Mouse (Mus musculus) kidney, postnatal 0 days (tissue): ENCODE data around the gene Vps53. TPM values are rescaled to one million over a fixed set of nuclear protein-coding genes. Genes with fewer than 3 reads are reported as not detected.

Experiments used
- ATAC-seq: fragments of 200-750 bp; cut with Nextera tagmentation; replicated peaks from 2 replicates; pipeline ENCODE4 v1.8.0; 2017; ENCODE audit warnings: low read depth, moderate number of reproducible peaks, moderate TSS enrichment, moderate library complexity; ENCODE audit not compliant: low FRiP score
- DNase-seq: peaks from one replicate; pipeline ENCODE4 v3.0.0-alpha.2; 2016; ENCODE audit warnings: low spot score
- H3K27ac ChIP-seq: fragments of 300-500 bp; sonication (generic); 2 replicates; pipeline ENCODE4 v1.5.1; 2014; ENCODE audit warnings: mild to moderate bottlenecking
- H3K27me3 ChIP-seq: fragments of 300-500 bp; sonication (generic); 2 replicates; pipeline ENCODE4 v1.6.1; 2014; ENCODE audit warnings: low read length, mixed read lengths; ENCODE audit not compliant: insufficient read depth
- H3K36me3 ChIP-seq: fragments of 300-500 bp; sonication (generic); 2 replicates; pipeline ENCODE4 v1.6.1; 2014; ENCODE audit warnings: low read length, mixed read lengths; ENCODE audit not compliant: insufficient read depth
- H3K4me1 ChIP-seq: fragments of 300-500 bp; sonication (generic); replicated peaks from 2 replicates; pipeline ENCODE4 v1.6.1; 2014; ENCODE audit warnings: antibody characterized with exemption, low read length, mixed read lengths; ENCODE audit not compliant: insufficient read depth
- H3K4me2 ChIP-seq: fragments of 300-500 bp; sonication (generic); 2 replicates; pipeline ENCODE4 v1.6.1; 2014; ENCODE audit warnings: mild to moderate bottlenecking, low read length, moderate library complexity, mixed read lengths
- H3K4me3 ChIP-seq: fragments of 300-500 bp; sonication (generic); replicated peaks from 2 replicates; pipeline ENCODE4 v1.5.1; 2014; ENCODE audit warnings: low read depth, low read length
- H3K9ac ChIP-seq: fragments of 300-500 bp; sonication (generic); 2 replicates; pipeline ENCODE4 v1.6.1; 2014; ENCODE audit warnings: low read depth, low read length
- H3K9me3 ChIP-seq: fragments of 300-500 bp; sonication (generic); replicated peaks from 2 replicates; pipeline ENCODE4 v1.6.1; 2016; ENCODE audit warnings: low read length, inconsistent platforms, mixed read lengths
- CTCF ChIP-seq: IDR thresholded peaks from 2 replicates; pipeline ENCODE4 v1.5.1; 2016; ENCODE audit warnings: antibody characterized with exemption, low read depth, mild to moderate bottlenecking, moderate library complexity
- WGBS: fragments of 180-500 bp; shearing (Covaris S2); extraction: QIAGEN DNeasy Blood & Tissue Kit; methylation state at CpG from one replicate; pipeline ENCODE4 v1.1.7; 2014; 5-methylcytosine and 5-hydroxymethylcytosine counted together
- polyA plus RNA-seq: library from polyadenylated mRNA; unstranded; fragments of >200 nt; fragmentation: Nextera tagmentation; extraction: Ambion mirVana; gene quantifications from 2 replicates; pipeline ENCODE4 v1.2.1, GENCODE M21; 2015

Vps53 gene
- 39.0 and 44.9 TPM in 2 replicates for polyA plus RNA-seq

- Histone ChIP-seq H3K36me3 (no peaks in the 10 kb centered on the region), H3K9me3 (no peaks in the 10 kb centered on the region), H3K27me3 (no peaks in the 10 kb centered on the region), H3K9ac (peak within 1 kb of the TSS; percentile 77), H3K4me1 (peaks cover 5% of the 10 kb centered on the region), H3K4me2 (peak within 1 kb of the TSS; percentile 94), H3K4me3 (peak within 1 kb of the TSS; percentile 92), H3K27ac (peak within 1 kb of the TSS; percentile 85)
- peak; percentile 86 for ATAC-seq
- under 1% methylated on average over 37 of the region's 37 CpGs for WGBS
- peak; percentile 90 for DNase-seq
- no peak for TF ChIP-seq CTCF
These were observed at the start of gene Vps53, which contains the start of gene Fam57a for GRCm38 (mm10) chr11:76179495-76180145. Gene Vps53, minus strand, starts transcription at chr11:76179647. Gene Fam57a, plus strand, starts transcription at chr11:76179671.

GRCm38 (mm10) chr11:76225051-76225450 is 45.6 kb upstream of the Vps53 start:
- ATAC-seq (no peak), DNase-seq (no peak)
- TF ChIP-seq CTCF: no peak
- Histone ChIP-seq H3K9me3 (no peaks in the 10 kb centered on the region), H3K4me1 (no peaks in the 10 kb centered on the region), H3K4me3 (no peak overlapping the region), H3K4me2 (no peak overlapping the region), H3K9ac (no peak overlapping the region), H3K36me3 (peaks cover 17% of the 10 kb centered on the region), H3K27me3 (no peaks in the 10 kb centered on the region), H3K27ac (no peak overlapping the region)

- no peaks in the 10 kb centered on the region for H3K4me1 ChIP-seq
- H3K27me3 ChIP-seq: no peaks in the 10 kb centered on the region
- no peak overlapping the region for H3K4me2 ChIP-seq
- TF ChIP-seq CTCF: no peak
- 91% methylated on average over 5 of the region's 5 CpGs for WGBS
- no peak overlapping the region for H3K27ac ChIP-seq
- peaks cover 17% of the 10 kb centered on the region for H3K36me3 ChIP-seq
- H3K9ac ChIP-seq: no peak overlapping the region
- ATAC-seq (no peak), DNase-seq (no peak)
- H3K9me3 ChIP-seq: no peaks in the 10 kb centered on the region
- no peak overlapping the region for H3K4me3 ChIP-seq
These were observed 45.2 kb upstream of the Vps53 start for GRCm38 (mm10) chr11:76224631-76225030.

- peak; percentile 97 for TF ChIP-seq CTCF
- Histone ChIP-seq H3K9me3 (no peaks in the 10 kb centered on the region), H3K4me2 (peak within 1 kb of the TSS; percentile 73), H3K4me1 (0 out of 2 replicates have a peak, but pooled peaks cover 6% of the 10 kb centered on the region), H3K27me3 (no peaks in the 10 kb centered on the region), H3K36me3 (peaks cover 18% of the 10 kb centered on the region), H3K9ac (peak within 1 kb of the TSS; percentile 90), H3K27ac (peak within 1 kb of the TSS; percentile 87), H3K4me3 (peak within 1 kb of the TSS; percentile 70)
- DNase-seq: peak; percentile 99
- peak; percentile 97 for ATAC-seq
- WGBS: under 1% methylated on average over 35 of the region's 35 CpGs
These were observed 37.9 kb upstream of the Vps53 start, which contains the start of the genes Dbil5 and Gemin4 for GRCm38 (mm10) chr11:76217390-76217800. Gene Dbil5, plus strand, starts transcription at chr11:76217608. Gene Gemin4, minus strand, starts transcription at chr11:76217664.

GRCm38 (mm10) chr11:76216681-76217389 is 37.4 kb upstream of the Vps53 start:
- peak; percentile 11; the same call in 1 of the 2 replicates for ATAC-seq
- H3K27ac ChIP-seq: peak overlapping the region; percentile 87
- whole genome bisulfite sequencing: 2% methylated on average over 33 of the region's 33 CpGs
- H3K4me1 ChIP-seq: 0 out of 2 replicates have a peak, but pooled peaks cover 6% of the 10 kb centered on the region
- DNase-seq: peak; percentile 53
- peak overlapping the region; percentile 90 for H3K9ac ChIP-seq
- H3K4me2 ChIP-seq: peak overlapping the region; percentile 73
- H3K9me3 ChIP-seq: no peaks in the 10 kb centered on the region
- no peaks in the 10 kb centered on the region for H3K27me3 ChIP-seq
- TF ChIP-seq CTCF: no peak
- H3K4me3 ChIP-seq: peak overlapping the region; percentile 70
- peaks cover 19% of the 10 kb centered on the region for H3K36me3 ChIP-seq

GRCm38 (mm10) chr11:76216049-76216540 is 36.6 kb upstream of the Vps53 start:
- Histone ChIP-seq H3K36me3 (peaks cover 19% of the 10 kb centered on the region), H3K9ac (no peak overlapping the region), H3K4me3 (peak overlapping the region; percentile 70), H3K4me1 (0 out of 2 replicates have a peak, but pooled peaks cover 6% of the 10 kb centered on the region), H3K27ac (no peak overlapping the region; the same call in 1 of the 2 replicates), H3K4me2 (peak overlapping the region; percentile 73), H3K9me3 (no peaks in the 10 kb centered on the region), H3K27me3 (no peaks in the 10 kb centered on the region)
- WGBS: 92% methylated on average over 5 of the region's 5 CpGs
- DNase-seq (no peak), ATAC-seq (no peak)
- no peak for TF ChIP-seq CTCF
